Mouse (Mus musculus): ENCODE measurements around the gene Glb1.

The Glb1 gene

GRCm38 (mm10) chr9:114394677-114395076, 6.2 kb upstream of the Glb1 start:
- no peak for DNase-seq (ENCODE audit: low spot score)

- no peak for DNase-seq (ENCODE audit: low spot score)
These were observed 5.6 kb upstream of the Glb1 start for GRCm38 (mm10) chr9:114395258-114395657.

- DNase-seq (ENCODE audit: low spot score), result no peak
These were observed 1.2 kb upstream of the Glb1 start for GRCm38 (mm10) chr9:114399680-114400079.

- no peak for DNase-seq (ENCODE audit: low spot score)
These were observed 308 bp upstream of the Glb1 start for GRCm38 (mm10) chr9:114400588-114400948.

- DNase-seq (ENCODE audit: low spot score), result peak; percentile 68
These were observed 807 bp downstream of the Glb1 start for GRCm38 (mm10) chr9:114401685-114402080.

- no peak for DNase-seq (ENCODE audit: low spot score)
These were observed 6.8 kb downstream of the Glb1 start for GRCm38 (mm10) chr9:114407676-114408075.

GRCm38 (mm10) chr9:114410313-114410862, 9.5 kb downstream of the Glb1 start:
- DNase-seq (ENCODE audit: low spot score), result no peak

GRCm38 (mm10) chr9:114411295-114411694, 10.4 kb downstream of the Glb1 start:
- no peak for DNase-seq (ENCODE audit: low spot score)

- DNase-seq (ENCODE audit: low spot score), result no peak
These were observed 11.5 kb downstream of the Glb1 start for GRCm38 (mm10) chr9:114412406-114412805.

- DNase-seq (ENCODE audit: low spot score), result no peak
These were observed 13.0 kb downstream of the Glb1 start for GRCm38 (mm10) chr9:114413866-114414265.

- DNase-seq (ENCODE audit: low spot score), result peak; percentile 89
These were observed 14.8 kb downstream of the Glb1 start for GRCm38 (mm10) chr9:114415701-114416100.

- DNase-seq (ENCODE audit: low spot score), result no peak
These were observed 16.0 kb downstream of the Glb1 start for GRCm38 (mm10) chr9:114416646-114417517.

- peak; percentile 81 for DNase-seq (ENCODE audit: low spot score)
These were observed 17.3 kb downstream of the Glb1 start for GRCm38 (mm10) chr9:114418187-114418586.

- DNase-seq (ENCODE audit: low spot score), result no peak
These were observed 19.6 kb downstream of the Glb1 start for GRCm38 (mm10) chr9:114420443-114420842.

- DNase-seq (ENCODE audit: low spot score), result no peak
These were observed 20.2 kb downstream of the Glb1 start for GRCm38 (mm10) chr9:114421045-114421444.

- DNase-seq (ENCODE audit: low spot score), result no peak
These were observed 20.9 kb downstream of the Glb1 start for GRCm38 (mm10) chr9:114421797-114422196.

- no peak for DNase-seq (ENCODE audit: low spot score)
These were observed 24.7 kb downstream of the Glb1 start for GRCm38 (mm10) chr9:114425576-114425975.

GRCm38 (mm10) chr9:114426201-114426600, 25.3 kb downstream of the Glb1 start:
- DNase-seq (ENCODE audit: low spot score), result no peak

GRCm38 (mm10) chr9:114427425-114427824, 26.5 kb downstream of the Glb1 start:
- DNase-seq (ENCODE audit: low spot score), result no peak

- DNase-seq (ENCODE audit: low spot score), result no peak
These were observed 27.4 kb downstream of the Glb1 start for GRCm38 (mm10) chr9:114428103-114428834.

- DNase-seq (ENCODE audit: low spot score), result no peak
These were observed 34.8 kb downstream of the Glb1 start for GRCm38 (mm10) chr9:114435668-114436067.

- DNase-seq (ENCODE audit: low spot score), result no peak
These were observed 39.7 kb downstream of the Glb1 start for GRCm38 (mm10) chr9:114440548-114440947.

GRCm38 (mm10) chr9:114442225-114442624, 41.3 kb downstream of the Glb1 start:
- no peak for DNase-seq (ENCODE audit: low spot score)

Measured in embryo, embryonic 10 days (tissue).